Mouse (Mus musculus): ENCODE measurements around the gene Hsph1.

DNA sequence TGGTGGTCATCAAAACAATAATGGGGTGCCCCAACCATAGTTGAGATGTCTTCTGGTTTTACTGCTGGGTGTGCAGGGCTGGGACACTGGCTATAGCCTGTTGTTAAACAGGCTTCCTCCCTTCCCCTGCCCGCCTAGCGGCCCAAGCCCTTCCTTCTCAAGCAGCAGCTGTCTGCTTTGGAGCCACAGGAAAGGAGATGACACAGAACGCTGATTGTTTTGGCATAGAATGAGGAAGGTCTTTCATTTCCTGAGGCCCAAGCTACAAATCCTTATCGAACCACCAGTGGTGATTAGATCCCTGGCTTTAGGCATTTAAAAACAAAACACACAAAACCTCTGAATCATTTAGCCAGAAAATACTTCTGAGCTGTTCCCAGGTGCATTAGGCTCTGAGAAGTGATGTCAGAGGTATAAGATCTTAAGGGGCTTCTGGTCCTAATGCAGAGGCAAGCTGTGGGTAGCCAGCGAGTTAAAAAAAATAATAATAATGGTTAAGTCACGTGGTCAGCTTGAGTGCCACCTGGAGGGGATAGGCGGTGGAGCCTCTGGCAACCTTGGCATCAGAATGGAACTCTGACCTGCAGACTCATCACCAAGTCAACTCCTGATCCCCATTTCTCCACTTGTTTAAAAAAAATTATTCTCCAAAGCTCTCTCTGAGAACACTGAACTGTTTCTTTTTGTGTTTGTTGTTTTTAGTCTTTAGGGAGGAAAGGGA, 47.2 kb downstream of the Hsph1 start:
- TF ChIP-seq GATA1 (IDR thresholded peaks at IDR 0.05; ENCODE audit: borderline replicate concordance, low read length) (no peak), FLI1 (IDR thresholded peaks at IDR 0.05; ENCODE audit: low read length) (no peak)
